Mouse (Mus musculus): ENCODE measurements at regions not wholly inside any gene's neighbourhood (a gene's known extent, or its start where the extent isn't known, plus 50 kb on each side); places are given as distances from the start of the nearest gene placed in this dataset.

GRCm38 (mm10) chr9:35360139-35361100 lies 60.5 kb upstream of the Cdon start:
- DNase-seq = no peak

- DNase-seq = no peak
Observed at GRCm38 (mm10) chr9:35361432-35361831, 59.5 kb upstream of the Cdon start.

- DNase-seq = no peak
Observed at GRCm38 (mm10) chr9:35362276-35362675, 58.7 kb upstream of the Cdon start.

- DNase-seq = no peak
Observed at GRCm38 (mm10) chr9:35363079-35363478, 57.8 kb upstream of the Cdon start.

- DNase-seq = no peak
Observed at GRCm38 (mm10) chr9:35363936-35364335, 57.0 kb upstream of the Cdon start.

- DNase-seq = no peak
Observed at GRCm38 (mm10) chr9:35365975-35366374, 55.0 kb upstream of the Cdon start.

GRCm38 (mm10) chr9:35369063-35369462 lies 51.9 kb upstream of the Cdon start:
- DNase-seq = no peak

GRCm38 (mm10) chr9:35370031-35370430 lies 50.9 kb upstream of the Cdon start:
- no peak for DNase-seq

GRCm38 (mm10) chr9:35370895-35371294 lies 50.0 kb upstream of the Cdon start:
- DNase-seq = no peak

Data from thymus, postnatal 36 days (tissue).